Mouse (Mus musculus): ENCODE data around the gene Mok.
A peak's percentile ranks its signal among the peaks of the same experiment; 100 is the strongest.

The Mok gene

GRCm38 (mm10) chr12:110813132-110813531 lies 27.6 kb downstream of the Mok start:
- no peak for DNase-seq (ENCODE audit: inconsistent age in 2 of 2, low spot score in 1 of 2)

- no peak for DNase-seq (ENCODE audit: inconsistent age in 2 of 2, low spot score in 1 of 2)
Measured at GRCm38 (mm10) chr12:110808848-110809247, 31.9 kb downstream of the Mok start.

- DNase-seq (ENCODE audit: inconsistent age in 2 of 2, low spot score in 1 of 2): no peak
Measured at GRCm38 (mm10) chr12:110808430-110808829, 32.3 kb downstream of the Mok start.

GRCm38 (mm10) chr12:110806301-110806970 lies 34.3 kb downstream of the Mok start:
- peak; percentile 51 to 80 for DNase-seq (ENCODE audit: inconsistent age in 2 of 2, low spot score in 1 of 2)

- peak; percentile 75 to 81 for DNase-seq (ENCODE audit: inconsistent age in 2 of 2, low spot score in 1 of 2)
Measured at GRCm38 (mm10) chr12:110804261-110804660, 36.5 kb downstream of the Mok start.

- DNase-seq (ENCODE audit: inconsistent age in 2 of 2, low spot score in 1 of 2): no peak
Measured at GRCm38 (mm10) chr12:110802674-110803297, 38.0 kb downstream of the Mok start.

GRCm38 (mm10) chr12:110801876-110802464 lies 38.8 kb downstream of the Mok start:
- no peak for DNase-seq (ENCODE audit: inconsistent age in 2 of 2, low spot score in 1 of 2)

- peak in 1 of 2 experiments; percentile 29 for DNase-seq (ENCODE audit: inconsistent age in 2 of 2, low spot score in 1 of 2)
Measured at GRCm38 (mm10) chr12:110799226-110799625, 41.5 kb downstream of the Mok start.

- peak; percentile 89 to 94 for DNase-seq (ENCODE audit: inconsistent age in 2 of 2, low spot score in 1 of 2)
Measured at GRCm38 (mm10) chr12:110797842-110798431, 42.8 kb downstream of the Mok start.

- DNase-seq (ENCODE audit: inconsistent age in 2 of 2, low spot score in 1 of 2): no peak
Measured at GRCm38 (mm10) chr12:110797202-110797601, 43.5 kb downstream of the Mok start.

- no peak for DNase-seq (ENCODE audit: inconsistent age in 2 of 2, low spot score in 1 of 2)
Measured at GRCm38 (mm10) chr12:110796748-110797147, 44.0 kb downstream of the Mok start.

- DNase-seq (ENCODE audit: inconsistent age in 2 of 2, low spot score in 1 of 2): peak; percentile 43 to 68
Measured at GRCm38 (mm10) chr12:110795035-110795434, 45.7 kb downstream of the Mok start.

- DNase-seq (ENCODE audit: inconsistent age in 2 of 2, low spot score in 1 of 2): no peak
Measured at GRCm38 (mm10) chr12:110791026-110791425, 49.7 kb downstream of the Mok start.

- DNase-seq (ENCODE audit: inconsistent age in 2 of 2, low spot score in 1 of 2): no peak
Measured at GRCm38 (mm10) chr12:110790580-110790979, 50.2 kb downstream of the Mok start.

GRCm38 (mm10) chr12:110786243-110786642 lies 54.5 kb downstream of the Mok start:
- DNase-seq (ENCODE audit: inconsistent age in 2 of 2, low spot score in 1 of 2): no peak

GRCm38 (mm10) chr12:110784211-110784610 lies 56.5 kb downstream of the Mok start:
- no peak for DNase-seq (ENCODE audit: inconsistent age in 2 of 2, low spot score in 1 of 2)

- DNase-seq (ENCODE audit: inconsistent age in 2 of 2, low spot score in 1 of 2): no peak
Measured at GRCm38 (mm10) chr12:110782278-110782677, 58.5 kb downstream of the Mok start.

- no peak for DNase-seq (ENCODE audit: inconsistent age in 2 of 2, low spot score in 1 of 2)
Measured at GRCm38 (mm10) chr12:110781181-110781580, 59.6 kb downstream of the Mok start.

- no peak for DNase-seq (ENCODE audit: inconsistent age in 2 of 2, low spot score in 1 of 2)
Measured at GRCm38 (mm10) chr12:110779296-110779695, 61.4 kb downstream of the Mok start.

GRCm38 (mm10) chr12:110777853-110778252 lies 62.9 kb downstream of the Mok start:
- no peak for DNase-seq (ENCODE audit: inconsistent age in 2 of 2, low spot score in 1 of 2)

GRCm38 (mm10) chr12:110775628-110776426 lies 64.9 kb downstream of the Mok start:
- DNase-seq (ENCODE audit: inconsistent age in 2 of 2, low spot score in 1 of 2): no peak
